Mouse (Mus musculus) adrenal gland, adult (tissue): ENCODE measurements around the gene Ckap5.
"Not testable (repeated sequence)": the region's sequence is repeated elsewhere in the genome, so short reads cannot be mapped to it uniquely, and the experiment has no call there.

Experiments
- DNase-seq, 2 experiments: peaks; one replicate each; pipeline ENCODE4 v3.0.0; 2022 to 2023; ENCODE audit warnings: low spot score in 1 of 2; ENCODE audit not compliant: inconsistent age in 2 of 2

The Ckap5 gene

DNA sequence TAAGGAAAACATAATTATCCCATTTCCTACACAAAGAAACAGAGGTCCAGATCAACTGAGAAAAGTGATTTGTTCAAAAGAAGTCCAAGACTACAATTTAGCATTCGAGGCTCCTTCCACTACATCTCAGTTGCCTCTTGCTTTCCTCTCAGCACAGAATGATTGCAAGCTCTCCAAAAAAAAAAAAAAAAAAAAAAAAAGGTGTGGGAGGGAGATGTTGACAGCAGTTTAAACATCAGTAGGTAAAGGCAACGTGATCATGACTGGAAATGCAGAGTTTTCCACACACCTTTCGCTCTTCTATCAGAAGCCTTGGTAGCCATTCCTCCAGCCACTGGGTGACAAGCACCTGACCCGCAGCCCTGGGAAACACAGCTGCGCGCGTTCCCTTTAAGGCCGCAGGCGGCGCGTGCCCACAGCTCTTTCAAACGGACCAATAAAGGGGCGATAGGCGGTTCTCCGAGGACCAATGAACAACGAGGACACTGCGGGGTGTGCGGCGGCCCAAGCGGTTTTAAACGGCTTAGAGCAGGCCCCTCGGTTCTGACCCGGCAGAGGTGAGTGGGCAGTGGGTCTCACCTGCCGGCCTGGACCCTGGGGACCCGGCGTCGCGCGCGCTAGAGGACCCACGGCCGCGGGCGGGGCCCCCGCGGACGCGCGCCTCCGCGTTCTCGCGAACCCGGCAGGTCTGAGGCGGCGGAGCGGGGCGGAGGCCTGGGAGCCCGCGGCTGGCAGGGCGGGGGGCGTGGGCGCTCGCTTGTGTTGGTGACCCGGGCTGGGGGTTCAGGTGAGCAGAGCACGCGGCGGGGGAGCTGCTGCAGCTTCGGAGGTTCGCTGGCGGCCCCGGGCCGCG lies at the start of gene Ckap5:
TSS of gene Ckap5 (plus strand) at position 469 of the 853 bp plus-strand sequence.
- DNase-seq, result peak; percentile 92 to 97

DNA sequence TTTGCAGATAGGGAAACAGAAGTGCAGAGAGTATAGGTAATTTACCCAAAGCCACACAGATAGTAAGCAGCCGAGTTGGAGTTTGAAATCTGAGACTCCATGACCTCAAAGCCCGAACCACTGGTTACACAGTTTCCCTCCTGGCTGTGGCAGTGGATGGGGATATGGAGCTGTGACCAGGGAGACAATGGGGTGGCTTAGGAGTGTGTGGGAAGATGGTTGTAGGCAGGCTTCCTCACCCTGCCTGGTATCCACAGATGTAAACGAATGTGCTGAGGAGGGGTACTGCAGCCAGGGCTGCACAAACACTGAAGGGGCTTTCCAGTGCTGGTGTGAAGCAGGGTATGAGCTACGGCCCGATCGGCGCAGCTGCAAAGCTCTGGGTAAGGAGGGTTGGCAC lies 49.7 kb upstream of the Ckap5 start:
- DNase-seq, result no peak

DNA sequence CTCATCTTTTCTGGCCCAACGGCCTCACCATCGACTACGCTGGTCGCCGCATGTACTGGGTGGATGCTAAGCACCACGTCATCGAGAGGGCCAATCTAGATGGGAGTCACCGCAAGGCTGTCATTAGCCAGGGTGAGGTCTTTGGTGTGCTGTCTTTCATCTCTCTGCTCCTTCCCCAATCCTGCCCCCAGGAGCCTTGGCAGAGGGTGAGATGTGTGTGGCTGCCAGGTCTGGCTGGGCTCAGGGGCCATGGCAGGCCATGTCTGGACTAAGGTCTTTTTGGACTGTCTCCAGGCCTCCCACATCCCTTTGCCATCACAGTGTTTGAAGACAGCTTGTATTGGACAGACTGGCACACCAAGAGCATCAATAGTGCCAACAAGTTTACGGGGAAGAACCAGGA lies 46.2 kb upstream of the Ckap5 start:
- DNase-seq, result no peak

DNA sequence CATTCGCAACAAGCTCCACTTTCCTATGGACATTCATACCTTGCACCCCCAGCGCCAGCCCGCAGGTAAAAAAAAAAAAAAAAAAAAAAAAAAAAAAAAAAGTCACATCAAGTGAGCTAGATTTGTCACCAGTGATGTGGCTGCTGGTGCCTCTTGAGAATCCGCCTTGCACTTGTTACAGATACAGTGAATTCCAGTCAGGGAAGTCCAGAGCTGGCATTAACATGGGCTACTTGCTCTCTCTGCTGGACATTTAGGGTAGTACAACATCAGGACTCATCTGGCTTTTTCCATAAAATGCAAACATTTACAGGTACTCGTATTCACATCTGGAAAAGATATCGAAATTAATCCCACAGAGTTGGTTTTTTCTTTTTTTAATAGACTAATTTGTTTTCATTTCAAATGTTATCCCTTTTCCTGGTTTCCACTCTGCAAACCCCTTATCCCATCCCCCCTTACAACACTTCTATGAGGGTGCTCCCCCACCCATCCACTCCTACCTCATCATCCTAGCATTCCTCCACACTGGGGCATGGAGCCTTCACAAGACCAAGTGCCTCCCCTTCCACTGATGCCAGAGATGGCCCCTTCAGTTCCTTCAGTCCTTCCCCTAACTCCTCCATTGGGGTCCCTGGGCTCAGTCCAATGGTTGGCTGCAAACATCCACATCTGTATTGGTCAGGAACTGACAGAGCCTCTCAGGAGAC lies 45.6 kb upstream of the Ckap5 start:
- DNase-seq, result peak; percentile 49 to 88

DNA sequence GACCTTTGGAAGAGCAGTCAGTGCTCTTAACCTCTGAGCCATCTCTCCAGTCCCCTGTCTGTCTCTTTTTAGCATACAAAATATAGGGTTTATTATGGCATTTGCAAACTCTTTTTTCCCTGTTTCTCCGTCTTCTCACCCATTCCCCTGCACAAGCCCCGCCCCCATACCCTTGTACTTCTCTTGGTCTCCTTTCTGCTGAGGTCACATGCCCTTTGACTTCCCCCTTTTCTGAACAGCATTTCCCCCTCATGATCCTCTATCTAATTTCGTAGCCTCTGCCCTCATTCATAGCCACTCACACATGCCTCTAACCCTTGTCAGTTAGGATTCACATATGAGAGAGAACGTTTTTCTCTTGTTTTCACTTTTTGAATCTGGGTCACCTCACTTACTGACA lies 41.9 kb upstream of the Ckap5 start:
- DNase-seq, result no peak

DNA sequence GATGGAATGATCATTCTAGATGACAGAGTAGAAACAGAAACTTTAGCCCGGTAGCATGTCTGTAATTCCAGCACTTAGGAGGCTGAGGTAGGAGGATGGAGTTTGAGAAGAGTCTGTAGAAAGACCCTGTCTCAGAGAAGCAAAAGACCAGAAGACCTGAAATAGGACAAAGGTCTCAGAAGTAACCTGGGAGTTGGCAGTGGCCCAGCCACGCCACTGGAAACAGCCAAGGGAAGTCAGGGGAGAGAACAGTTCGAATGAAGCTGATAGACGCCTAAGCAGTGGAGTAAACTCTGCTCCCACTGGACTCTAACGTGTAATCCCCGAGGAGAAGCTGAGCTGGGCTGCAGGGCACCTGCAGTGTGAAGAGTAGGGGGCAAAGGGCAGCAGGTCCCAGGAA lies 41.3 kb upstream of the Ckap5 start:
- no peak for DNase-seq

DNA sequence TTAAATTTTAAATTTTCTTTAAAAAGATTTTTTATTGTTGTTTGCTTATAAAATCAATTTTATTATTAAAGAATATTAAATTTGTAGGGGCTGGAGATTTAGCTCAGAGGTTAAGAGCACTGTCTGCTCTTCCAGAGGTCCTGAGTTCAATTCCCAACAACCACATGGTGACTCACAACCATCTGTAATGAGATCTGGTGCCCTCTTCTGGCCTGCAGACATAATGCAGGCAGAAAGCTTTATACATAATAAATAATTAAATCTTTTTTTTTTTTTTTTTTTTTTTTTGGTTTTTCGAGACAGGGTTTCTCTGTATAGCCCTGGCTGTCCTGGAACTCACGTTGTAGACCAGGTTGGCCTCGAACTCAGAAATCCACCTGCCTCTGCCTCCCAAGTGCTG lies 39.3 kb upstream of the Ckap5 start:
- peak in 1 of 2 experiments; percentile 57 for DNase-seq

DNA sequence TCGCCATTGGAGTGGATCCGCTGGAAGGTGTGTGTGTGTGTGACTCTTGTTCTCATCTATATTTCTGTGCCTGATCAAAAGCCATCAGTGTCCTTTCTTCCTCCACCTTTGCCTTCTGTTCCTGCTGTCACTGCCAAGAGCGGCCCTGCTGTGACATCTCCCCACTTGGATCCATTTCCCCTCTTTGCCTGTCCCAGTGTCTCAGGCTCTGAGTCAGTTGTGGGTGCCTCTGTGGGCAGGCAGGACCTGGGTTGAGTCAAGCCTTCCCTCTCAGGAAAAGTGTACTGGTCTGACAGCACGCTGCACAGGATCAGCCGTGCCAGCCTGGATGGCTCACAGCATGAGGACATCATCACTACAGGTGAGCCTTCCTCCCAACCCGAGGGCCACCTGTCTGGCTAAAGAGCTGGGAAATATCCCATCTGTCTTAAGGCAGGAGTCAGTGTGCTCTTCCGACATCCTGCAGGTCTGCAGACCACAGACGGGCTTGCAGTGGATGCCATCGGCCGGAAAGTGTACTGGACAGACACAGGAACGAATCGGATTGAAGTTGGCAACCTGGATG lies 34.4 kb upstream of the Ckap5 start:
- no peak for DNase-seq

DNA sequence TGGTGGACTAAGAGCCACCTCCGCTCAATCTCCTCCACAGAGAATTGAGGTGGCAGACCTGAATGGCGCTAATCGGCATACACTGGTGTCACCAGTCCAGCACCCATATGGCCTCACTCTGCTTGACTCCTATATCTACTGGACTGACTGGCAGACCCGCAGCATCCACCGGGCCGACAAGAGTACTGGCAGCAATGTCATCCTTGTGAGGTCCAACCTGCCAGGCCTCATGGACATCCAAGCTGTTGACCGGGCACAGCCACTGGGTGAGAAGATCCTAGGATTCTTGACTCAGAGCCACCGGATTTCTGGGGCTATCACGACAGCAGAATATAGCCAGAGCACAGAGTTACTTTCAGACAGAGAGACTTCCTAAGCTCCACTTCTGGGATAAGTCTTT lies 32.6 kb upstream of the Ckap5 start:
- DNase-seq, result no peak

DNA sequence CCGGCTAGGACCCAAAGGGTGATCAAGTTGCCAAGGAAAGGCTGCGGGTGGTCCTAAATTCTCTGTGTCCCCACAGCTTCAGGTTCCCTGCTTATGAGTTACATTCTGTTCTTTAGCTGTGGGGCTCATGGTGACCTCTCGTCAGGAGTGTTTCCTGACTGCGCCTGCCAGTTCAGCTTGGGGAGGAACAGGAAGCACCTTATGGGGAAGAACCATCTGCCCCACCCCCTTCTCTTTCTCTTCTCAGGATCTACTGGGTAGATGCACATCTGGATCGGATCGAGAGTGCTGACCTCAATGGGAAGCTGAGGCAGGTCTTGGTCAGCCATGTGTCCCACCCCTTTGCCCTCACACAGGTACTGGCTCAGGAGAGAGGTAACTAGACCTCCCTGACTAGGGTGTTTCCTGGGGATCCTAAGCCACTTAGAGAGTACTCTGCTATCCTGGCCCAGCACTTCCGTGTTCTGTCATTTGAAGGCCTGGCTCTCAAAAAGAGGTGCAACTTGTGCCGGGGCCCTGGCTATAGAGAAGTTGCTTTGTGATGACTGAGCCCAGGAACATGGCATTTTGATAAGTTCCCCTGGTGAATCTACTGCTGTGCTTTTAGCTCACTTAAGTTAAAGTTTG lies 28.4 kb upstream of the Ckap5 start:
- DNase-seq, result no peak

DNA sequence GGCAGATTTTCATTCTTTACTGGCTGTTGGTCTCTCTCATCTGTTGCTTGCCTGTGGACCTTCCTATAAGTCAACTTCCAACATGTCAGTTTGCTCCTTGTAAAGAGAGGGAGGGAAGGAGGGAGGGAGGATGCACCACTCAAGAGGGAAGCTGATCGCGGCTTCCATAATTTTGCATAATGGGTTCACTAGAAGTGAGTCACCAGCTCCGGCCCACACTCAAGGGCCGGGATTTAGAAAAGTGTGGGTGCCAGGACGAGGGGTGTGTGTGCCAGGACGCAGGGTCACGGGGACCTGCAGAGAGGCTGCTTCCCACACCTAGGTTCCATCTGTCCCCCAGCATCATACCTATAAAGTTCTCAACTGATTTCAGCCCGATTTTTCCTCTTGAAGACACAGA lies 18.5 kb upstream of the Ckap5 start:
- DNase-seq, result no peak

DNA sequence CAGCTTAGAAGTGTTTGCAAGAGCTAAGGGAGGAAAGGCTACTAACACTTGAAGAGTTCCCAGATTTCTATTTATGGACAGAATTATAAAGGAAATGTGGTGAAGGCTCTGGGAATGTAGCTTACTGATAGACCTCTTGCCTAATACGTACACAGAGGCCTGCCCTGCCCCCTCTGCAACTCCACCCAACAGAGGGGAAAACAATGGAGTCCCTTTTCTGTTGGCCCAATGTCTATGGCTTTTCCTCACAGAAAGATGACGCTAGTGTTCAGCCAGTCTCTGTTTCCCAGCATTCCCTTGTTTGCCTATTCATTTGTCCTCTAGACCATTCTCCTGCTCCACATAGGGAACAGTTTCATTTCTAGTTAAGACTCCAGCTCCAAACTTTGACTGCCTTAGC lies 9.4 kb upstream of the Ckap5 start:
- DNase-seq, result no peak

DNA sequence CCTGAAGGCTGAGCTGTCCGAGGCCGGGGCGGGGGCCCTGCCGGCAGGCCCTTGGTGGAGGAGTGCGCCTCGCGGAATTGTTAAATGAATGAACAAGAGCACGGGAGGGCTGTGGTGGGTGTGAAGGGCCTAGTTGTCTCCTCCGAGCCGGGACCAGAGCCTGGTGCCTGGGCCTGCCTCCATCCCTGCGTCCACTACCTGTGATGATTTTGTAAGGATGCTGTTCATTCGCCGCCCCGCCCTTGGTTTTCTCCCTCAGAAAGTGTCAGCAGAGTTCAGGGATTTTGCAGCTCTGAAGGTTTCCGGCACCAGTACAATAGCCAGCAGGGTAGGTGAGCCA lies 555 bp downstream of the Ckap5 start:
- no peak for DNase-seq

DNA sequence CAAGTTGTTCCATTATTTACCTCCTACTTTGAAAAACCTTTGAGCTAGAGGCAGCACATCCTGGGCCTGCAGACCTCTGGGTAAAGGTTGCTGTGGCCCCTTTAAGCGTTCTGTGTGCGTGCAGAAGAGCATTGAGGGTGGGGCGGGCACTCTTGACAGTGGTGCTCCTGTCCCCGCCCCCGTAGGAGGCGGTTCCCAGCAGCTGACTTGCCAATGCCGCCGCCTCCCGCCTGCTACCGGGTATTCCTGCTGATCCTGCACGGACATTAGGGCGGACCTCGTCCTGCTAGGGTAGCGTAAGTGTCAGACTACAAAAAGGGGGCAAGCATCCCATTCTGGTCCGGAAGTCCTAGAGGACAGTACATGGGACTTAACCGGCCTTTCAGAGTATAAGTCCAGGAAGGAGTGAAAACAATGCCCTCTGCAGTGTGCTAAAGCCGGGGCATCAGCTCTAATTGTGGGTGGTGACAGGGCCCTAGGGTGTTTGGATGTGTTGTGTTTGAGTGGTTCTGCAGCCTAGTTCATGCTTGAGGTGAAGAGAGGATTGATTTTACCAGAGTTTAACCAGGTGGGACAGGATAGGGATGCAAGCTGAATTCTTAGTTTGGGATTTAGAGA lies 11.1 kb downstream of the Ckap5 start:
- peak; percentile 91 to 96 for DNase-seq

DNA sequence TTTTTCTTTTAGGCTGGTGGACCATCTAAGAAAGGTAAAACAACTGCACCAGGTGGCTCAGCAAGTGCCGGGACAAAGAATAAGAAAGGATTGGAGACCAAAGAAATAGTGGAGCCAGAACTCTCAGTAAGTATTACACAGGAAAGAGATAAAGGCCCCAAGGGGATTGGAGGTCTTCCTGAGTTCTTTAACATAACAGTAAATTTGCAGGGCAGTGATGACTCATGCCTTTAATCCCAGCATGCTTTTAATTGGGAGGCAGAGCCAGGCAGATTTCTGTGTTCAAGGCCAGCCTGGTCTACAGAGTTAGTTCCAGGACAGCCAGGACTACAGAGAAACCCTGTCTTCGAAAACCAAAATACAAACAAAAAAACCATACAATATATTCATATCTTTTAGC lies 41.6 kb downstream of the Ckap5 start:
- no peak for DNase-seq

DNA sequence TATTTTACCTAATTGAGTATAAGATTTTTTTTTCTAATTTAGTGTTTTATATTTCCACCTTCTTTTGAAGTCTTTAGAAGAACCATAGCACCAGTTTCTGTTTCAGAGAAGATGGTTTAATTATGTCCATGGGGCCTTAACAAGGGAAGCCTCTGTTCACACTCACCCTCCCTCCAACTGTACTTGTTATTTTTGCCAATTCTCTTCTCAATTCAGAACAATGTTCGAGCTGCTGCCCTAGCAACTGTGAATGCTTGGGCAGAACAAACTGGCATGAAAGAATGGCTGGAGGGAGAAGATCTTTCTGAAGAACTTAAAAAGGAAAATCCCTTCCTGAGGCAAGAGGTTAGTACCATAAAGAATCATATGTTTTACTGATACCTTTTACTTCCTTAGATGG lies 54.3 kb downstream of the Ckap5 start:
- DNase-seq, result no peak

DNA sequence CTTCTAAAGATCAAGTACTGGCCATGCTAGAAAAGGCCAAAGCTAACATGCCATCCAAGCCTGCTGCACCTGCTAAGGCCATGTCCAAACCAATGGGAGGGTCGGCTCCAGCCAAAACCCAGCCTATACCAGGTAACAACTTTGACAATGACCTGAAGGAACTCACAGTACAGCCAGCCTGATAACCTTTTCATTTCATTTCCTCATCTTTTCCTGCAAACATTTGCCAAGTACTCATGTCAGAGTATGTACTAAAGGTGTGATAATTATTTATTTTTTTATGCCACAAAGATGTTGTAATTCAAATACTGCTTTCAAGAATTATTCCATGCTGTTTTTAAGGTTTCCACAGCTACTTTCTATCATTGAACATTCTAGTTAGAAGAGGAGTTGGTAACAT lies 59.7 kb downstream of the Ckap5 start:
- DNase-seq, result no peak

DNA sequence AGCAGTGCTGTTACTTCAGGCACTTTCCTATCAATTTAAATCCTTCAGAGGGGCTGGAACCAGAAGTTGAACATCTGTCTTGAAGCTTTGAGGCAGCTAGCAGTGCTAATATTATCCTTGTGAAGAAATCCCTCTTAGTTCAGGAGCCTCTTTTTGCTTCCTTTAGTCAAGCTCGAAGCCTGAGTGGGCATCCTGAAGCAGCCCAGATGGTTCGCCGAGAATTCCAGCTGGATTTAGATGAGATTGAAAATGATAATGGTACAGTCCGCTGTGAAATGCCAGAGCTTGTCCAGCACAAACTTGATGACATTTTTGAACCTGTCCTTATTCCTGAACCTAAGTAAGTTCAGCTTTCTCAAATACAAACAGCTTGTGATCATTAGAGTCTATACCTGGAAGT lies 73.9 kb downstream of the Ckap5 start:
- DNase-seq, result no peak

DNA sequence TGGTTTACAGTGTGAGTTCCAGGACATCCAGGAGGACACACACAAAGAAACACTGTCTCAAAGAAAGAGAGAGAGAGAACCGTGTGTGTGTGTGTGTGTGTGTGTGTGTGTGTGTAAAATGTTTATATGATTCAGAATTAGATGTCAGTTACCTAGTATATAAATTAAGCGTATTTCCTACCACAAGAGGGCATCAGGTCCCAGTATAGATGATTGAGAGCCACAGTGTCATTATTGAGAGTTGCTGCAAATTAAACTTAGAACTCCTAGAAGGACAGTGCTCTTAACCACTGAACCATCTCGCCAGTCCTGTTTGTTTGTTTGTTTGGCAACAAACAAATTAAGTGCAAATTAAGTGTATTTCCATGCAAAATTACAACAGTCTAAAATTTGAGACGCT lies 75.8 kb downstream of the Ckap5 start:
- DNase-seq, result peak in 1 of 2 experiments; percentile 39

DNA sequence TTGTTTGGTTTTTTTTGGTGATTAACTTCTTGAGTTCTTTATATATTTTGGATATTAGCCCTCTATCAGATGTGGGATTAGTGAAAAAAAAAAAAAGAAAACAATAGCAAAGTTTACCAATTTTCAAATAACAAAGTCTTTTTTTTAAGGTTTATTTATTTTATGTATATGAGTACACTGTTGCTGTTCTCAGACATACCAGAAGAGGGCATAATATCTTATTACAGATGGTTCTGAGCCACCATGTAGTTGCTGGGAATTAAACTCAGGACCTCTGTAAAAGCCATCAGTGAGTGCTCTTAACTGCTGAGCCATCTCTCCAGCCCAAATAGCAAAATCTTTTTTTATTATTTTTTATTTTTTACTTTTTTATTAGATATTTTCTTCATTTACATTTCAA lies 82.8 kb downstream of the Ckap5 start:
- not testable (repeated sequence) for DNase-seq

DNA sequence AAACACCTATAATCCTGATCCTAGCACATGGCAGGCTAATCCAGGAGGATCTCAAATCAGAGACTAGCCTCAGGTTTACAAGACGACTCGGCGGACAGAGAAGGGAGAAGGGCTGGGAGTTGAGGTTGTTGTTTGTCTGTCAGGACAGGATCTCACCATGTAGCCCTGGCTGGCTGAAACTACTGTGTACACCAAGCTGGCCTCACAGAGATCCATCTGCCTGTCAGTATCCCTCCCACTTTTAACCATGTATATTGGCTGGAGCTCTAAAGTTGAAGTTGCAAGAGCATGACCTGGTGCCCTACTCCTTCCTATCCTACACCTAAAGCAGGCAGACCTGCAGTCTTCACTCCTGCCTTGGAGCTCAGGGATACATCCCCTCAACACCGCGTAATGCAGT lies 95.8 kb downstream of the Ckap5 start:
- DNase-seq, result no peak
